Mouse (Mus musculus): Measurements from ENCODE around the gene Ildr1.

Gene Ildr1

DNA sequence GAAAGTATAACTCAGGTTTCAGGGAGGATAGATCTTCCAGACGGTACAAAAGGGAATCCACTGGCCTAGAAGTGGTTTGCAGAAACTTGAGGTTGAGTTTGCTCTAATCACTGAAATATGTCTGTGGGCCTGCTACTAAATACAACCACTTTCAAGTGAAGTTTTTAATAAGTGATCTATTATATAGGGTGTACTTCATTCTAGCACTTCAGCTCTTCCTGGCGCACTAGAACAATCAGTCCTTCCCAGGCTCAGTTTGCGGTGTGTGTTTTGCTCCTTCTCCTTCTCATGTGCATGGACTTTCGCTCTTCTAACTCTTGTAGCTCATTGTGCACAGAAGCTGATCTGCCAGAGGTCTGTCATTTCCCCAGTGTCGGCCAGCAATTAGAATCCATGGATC lies 79.2 kb downstream of the Ildr1 start:
- DNase-seq (ENCODE audit: low spot score): no peak

DNA sequence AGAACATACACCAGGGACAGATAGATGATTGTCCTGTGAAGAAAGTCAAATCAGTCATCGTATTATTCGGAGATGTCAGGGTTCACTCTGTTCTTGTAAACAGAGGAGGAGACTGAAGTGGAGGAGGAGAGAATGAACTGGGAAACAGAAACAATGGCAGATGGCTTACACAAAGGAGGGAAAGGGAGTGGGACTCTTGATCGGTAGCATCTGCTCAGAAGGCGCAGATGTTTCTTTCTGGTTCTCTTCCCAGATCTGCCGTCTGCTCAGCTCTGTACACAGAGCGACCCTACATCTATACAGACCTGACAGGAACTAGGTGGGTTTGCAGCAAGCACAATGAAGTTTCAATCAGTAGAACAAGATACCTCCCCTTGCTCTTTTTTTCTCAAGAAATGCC lies 81.9 kb downstream of the Ildr1 start:
- no peak for DNase-seq (ENCODE audit: low spot score)

Measured in ovary, postnatal 10 days (tissue).